Mouse (Mus musculus): ENCODE measurements around the gene Agap1. TPM values are rescaled to one million over a fixed set of nuclear protein-coding genes. Genes with fewer than 3 reads are reported as not detected.

Agap1 gene
- polyA plus RNA-seq, 1 experiment from 2014 or later, result 7.2 TPM

DNA sequence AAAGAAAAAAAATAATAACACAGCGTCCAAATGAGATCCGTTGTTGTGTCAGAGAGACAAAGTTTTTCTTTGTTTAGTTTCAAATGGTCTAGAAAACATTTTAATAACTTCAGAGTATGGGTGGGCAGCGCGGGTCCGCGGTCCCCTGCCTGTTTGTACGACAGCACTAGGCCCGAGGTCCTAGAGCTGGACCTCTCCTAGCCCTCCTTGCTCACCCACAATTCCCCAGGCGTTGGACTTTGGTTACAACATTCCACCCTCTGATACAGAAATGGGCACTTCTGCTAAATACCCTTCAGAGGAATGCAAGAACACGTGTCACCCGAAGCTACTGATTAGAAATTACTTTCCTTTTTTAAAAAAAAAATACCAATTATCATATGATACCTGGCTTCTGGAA is 296.7 kb downstream of the Agap1 start:
- Histone ChIP-seq H3K9ac (no peak overlapping the region), H3K4me3 (no peak overlapping the region)
- no peak for ATAC-seq (replicated peaks; ENCODE audit: insufficient number of reproducible peaks, insufficient read depth, low FRiP score, low read depth)

DNA sequence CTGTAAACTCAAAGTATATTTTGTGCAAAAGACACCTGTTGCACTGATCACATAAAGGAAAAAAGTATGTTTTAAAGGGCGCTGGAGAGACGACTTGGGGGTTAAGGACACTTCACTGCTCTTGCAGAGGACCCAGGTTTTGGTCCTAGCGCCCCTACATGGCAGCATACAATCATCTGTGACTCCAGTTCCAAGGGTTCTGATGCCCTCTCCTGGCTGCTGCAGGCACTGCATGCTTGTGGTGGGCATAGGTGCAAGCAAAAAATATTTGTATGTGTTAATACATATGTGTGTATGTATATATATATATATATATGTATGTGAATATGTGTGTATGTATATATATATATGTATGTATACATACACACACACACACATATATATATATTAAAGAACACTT is 298.1 kb downstream of the Agap1 start:
- no peak overlapping the region for H3K4me2 ChIP-seq
- no peak overlapping the region for H3K27ac ChIP-seq
- H3K9ac ChIP-seq, result no peak overlapping the region
- WGBS, result 93% methylated on average over 3 of the region's 3 CpGs
- ATAC-seq (replicated peaks; ENCODE audit: insufficient number of reproducible peaks, insufficient read depth, low FRiP score, low read depth), result no peak
- H3K4me3 ChIP-seq, result no peak overlapping the region
- peaks cover 10% of the 10 kb centered on the region for H3K4me1 ChIP-seq (replicated peaks)
- no peaks in the 10 kb centered on the region for H3K27me3 ChIP-seq
- no peaks in the 10 kb centered on the region for H3K9me3 ChIP-seq (replicated peaks)
- no peaks in the 10 kb centered on the region for H3K36me3 ChIP-seq

More for the DNA sequence above, 296.7 kb downstream of the Agap1 start:
- Histone ChIP-seq H3K4me2 (peak overlapping the region; percentile 58), H3K27ac (no peak overlapping the region), H3K9me3 (replicated peaks) (no peaks in the 10 kb centered on the region), H3K27me3 (no peaks in the 10 kb centered on the region), H3K36me3 (no peaks in the 10 kb centered on the region), H3K4me1 (replicated peaks) (peaks cover 10% of the 10 kb centered on the region)
- WGBS, result 66% methylated on average over 11 of the region's 11 CpGs

DNA sequence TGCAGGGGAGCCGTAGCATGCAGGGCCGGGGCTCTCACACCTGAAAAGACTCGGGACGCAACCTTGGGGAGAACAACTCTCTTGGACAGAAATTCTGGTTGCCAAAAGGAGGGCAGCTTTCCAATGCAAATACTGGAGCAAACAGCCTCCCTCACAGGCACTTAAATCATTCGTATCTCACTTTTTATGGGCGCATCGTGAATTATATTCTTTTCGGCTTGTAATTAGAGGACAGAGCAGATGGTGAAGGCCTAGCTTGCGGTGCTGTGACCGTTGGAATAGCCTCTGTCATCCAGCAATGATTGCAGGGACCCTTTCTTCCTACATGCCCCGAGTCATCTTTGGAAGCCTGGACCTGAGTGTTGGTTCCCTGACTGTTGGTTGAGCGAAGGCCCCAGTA is 300.8 kb downstream of the Agap1 start:
- H3K9me3 ChIP-seq (replicated peaks), result no peaks in the 10 kb centered on the region
- H3K4me1 ChIP-seq (replicated peaks), result peaks cover 6% of the 10 kb centered on the region
- H3K36me3 ChIP-seq, result no peaks in the 10 kb centered on the region
- H3K4me3 ChIP-seq, result no peak overlapping the region
- WGBS, result 67% methylated on average over 12 of the region's 12 CpGs
- no peak overlapping the region for H3K4me2 ChIP-seq
- no peak overlapping the region for H3K9ac ChIP-seq
- H3K27me3 ChIP-seq, result no peaks in the 10 kb centered on the region
- ATAC-seq (replicated peaks; ENCODE audit: insufficient number of reproducible peaks, insufficient read depth, low FRiP score, low read depth), result no peak
- H3K27ac ChIP-seq, result no peak overlapping the region

DNA sequence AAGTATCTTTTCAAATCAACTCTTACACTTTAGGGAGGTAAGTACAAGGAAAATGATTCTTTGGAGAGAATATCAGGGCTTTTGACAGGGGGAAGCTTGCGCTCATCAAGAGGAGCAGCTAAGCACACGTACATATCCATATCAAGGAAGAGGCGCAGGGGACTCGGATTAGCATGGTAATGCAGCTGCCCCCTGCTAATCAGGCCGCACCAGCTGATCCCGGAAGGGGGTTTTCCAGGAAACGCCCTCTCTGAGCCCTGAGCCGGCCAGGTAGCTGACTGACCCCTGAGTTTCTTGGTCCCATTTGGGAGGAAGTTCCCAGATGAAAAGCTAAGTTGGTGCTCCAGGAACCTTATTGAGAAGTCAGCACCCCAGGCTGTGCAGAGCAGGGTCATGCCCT is 301.8 kb downstream of the Agap1 start:
- Histone ChIP-seq H3K27ac (no peak overlapping the region), H3K27me3 (no peaks in the 10 kb centered on the region), H3K9ac (no peak overlapping the region), H3K36me3 (no peaks in the 10 kb centered on the region), H3K4me3 (no peak overlapping the region), H3K9me3 (replicated peaks) (no peaks in the 10 kb centered on the region), H3K4me2 (no peak overlapping the region), H3K4me1 (replicated peaks) (no peaks in the 10 kb centered on the region; the same call in 1 of the 2 replicates)
- no peak for ATAC-seq (replicated peaks; ENCODE audit: insufficient number of reproducible peaks, insufficient read depth, low FRiP score, low read depth)
- WGBS, result 64% methylated on average over 8 of the region's 8 CpGs

DNA sequence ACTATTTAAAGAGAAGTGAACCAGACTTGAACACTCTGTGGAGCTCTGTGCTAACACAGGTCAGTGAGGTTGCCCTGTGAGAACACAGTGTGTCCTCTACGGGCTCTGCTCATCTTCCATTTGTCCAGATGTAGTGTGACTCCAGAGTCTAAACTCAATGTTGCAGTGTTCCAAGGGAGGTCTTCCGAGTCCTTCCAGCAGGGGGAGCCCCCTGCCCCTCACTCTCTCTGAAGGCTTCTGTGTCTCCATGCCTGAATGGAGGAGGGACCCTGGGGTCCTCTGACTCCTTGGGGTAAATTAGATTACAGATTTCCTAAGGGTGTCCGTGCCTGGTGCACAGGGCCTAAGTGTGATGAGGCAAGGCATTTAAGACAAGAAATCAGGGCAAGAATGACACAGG is 302.9 kb downstream of the Agap1 start:
- Histone ChIP-seq H3K4me2 (no peak overlapping the region), H3K9me3 (replicated peaks) (no peaks in the 10 kb centered on the region), H3K4me3 (no peak overlapping the region), H3K4me1 (replicated peaks) (no peaks in the 10 kb centered on the region), H3K9ac (no peak overlapping the region), H3K27ac (no peak overlapping the region), H3K36me3 (no peaks in the 10 kb centered on the region), H3K27me3 (no peaks in the 10 kb centered on the region)
- WGBS, result 56% methylated on average over 3 of the region's 3 CpGs
- no peak for ATAC-seq (replicated peaks; ENCODE audit: insufficient number of reproducible peaks, insufficient read depth, low FRiP score, low read depth)

DNA sequence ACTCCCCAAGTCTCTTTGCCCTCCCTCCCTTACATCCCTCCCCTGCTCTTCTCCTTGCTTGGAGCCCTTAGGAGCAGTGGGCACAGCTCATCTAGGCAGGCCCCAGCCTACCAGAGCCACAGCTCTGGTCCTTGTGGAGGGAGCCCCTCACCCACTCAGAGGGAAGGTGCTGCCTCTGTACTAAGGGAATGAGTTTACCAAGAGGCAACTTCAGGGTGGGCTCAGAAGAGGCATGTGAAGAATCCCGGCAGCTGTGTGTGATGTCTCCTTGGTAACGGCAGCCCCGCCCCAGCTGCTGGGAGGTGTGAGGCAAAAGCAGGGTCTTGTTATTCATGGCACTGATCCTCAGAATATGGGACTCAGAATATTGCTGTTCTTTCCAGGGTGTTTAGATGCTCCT is 309.3 kb downstream of the Agap1 start:
- no peaks in the 10 kb centered on the region for H3K9me3 ChIP-seq (replicated peaks)
- 22% methylated on average over 3 of the region's 3 CpGs for WGBS
- no peak overlapping the region for H3K4me3 ChIP-seq
- no peaks in the 10 kb centered on the region for H3K36me3 ChIP-seq
- no peak overlapping the region for H3K27ac ChIP-seq
- no peaks in the 10 kb centered on the region for H3K27me3 ChIP-seq
- no peak for ATAC-seq (replicated peaks; ENCODE audit: insufficient number of reproducible peaks, insufficient read depth, low FRiP score, low read depth)
- no peak overlapping the region for H3K4me2 ChIP-seq
- H3K4me1 ChIP-seq (replicated peaks), result peaks cover 8% of the 10 kb centered on the region
- H3K9ac ChIP-seq, result no peak overlapping the region

DNA sequence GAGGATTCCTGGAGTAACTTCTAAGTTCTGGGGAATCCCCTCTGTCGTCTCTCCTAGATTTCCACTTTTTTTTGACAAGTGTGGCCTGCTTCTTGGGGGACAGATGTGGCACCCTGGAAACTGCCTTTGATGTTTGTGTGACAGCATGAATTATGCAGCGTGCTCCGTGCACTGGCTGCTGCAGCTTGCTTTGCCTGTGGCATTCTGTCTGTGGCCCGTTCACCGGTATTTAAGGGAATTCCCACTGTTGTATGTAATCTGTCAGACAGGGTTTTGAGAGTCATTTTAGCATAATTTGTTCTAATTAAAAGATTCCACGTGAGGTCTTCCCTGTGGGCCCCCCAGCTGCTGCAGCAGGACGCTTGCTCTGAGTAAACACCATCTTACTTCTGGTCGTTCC is 312.3 kb downstream of the Agap1 start:
- no peak overlapping the region for H3K9ac ChIP-seq
- H3K4me3 ChIP-seq, result no peak overlapping the region
- H3K4me2 ChIP-seq, result no peak overlapping the region
- H3K27me3 ChIP-seq, result no peaks in the 10 kb centered on the region
- H3K4me1 ChIP-seq (replicated peaks), result peaks cover 8% of the 10 kb centered on the region
- no peak for ATAC-seq (replicated peaks; ENCODE audit: insufficient number of reproducible peaks, insufficient read depth, low FRiP score, low read depth)
- no peaks in the 10 kb centered on the region for H3K36me3 ChIP-seq
- WGBS, result 70% methylated on average over 8 of the region's 8 CpGs
- H3K27ac ChIP-seq, result no peak overlapping the region
- no peaks in the 10 kb centered on the region for H3K9me3 ChIP-seq (replicated peaks)

DNA sequence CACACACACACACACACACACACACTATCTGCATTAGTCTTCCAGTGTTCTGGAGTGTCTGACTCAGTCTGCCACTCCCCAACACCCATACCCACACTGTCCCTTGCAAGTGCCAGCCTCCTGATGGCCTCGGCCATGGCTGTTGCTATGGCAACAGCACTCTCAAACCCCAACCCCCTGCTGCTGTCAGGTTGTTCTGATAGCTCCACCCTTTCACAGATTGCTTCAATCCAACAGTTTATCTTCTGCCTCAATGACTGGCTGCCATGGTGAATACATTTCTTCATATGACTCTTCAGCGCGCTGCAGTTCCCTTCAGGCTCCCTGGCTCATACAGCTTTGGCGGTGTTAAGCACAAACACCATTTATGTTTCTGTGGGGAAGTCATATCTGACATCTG is 315.0 kb downstream of the Agap1 start:
- H3K9ac ChIP-seq, result no peak overlapping the region
- H3K9me3 ChIP-seq (replicated peaks), result no peaks in the 10 kb centered on the region
- H3K36me3 ChIP-seq, result no peaks in the 10 kb centered on the region
- no peak overlapping the region for H3K4me2 ChIP-seq
- no peak for ATAC-seq (replicated peaks; ENCODE audit: insufficient number of reproducible peaks, insufficient read depth, low FRiP score, low read depth)
- no peak overlapping the region for H3K4me3 ChIP-seq
- WGBS, result 75% methylated on average over 4 of the region's 4 CpGs
- no peaks in the 10 kb centered on the region for H3K27me3 ChIP-seq
- no peak overlapping the region for H3K27ac ChIP-seq
- H3K4me1 ChIP-seq (replicated peaks), result no peaks in the 10 kb centered on the region

DNA sequence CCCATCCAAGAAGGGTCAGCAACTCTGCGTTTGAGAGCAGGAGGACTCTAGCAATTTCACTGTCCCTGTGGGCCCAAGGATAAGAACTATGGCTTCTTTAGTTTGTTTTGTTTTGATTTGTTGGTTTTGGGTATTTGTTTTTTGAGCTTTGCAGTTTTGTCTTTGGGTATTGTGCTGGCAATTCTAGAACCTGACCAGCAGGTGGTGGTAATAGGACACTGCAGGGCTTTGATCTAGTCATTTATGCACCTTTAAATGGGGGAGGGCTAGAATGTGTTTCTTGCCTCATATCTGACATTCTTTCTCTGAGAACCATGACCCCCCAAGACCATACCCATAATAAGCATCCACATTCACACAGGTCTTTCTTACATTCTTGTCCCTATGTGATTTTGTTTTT is 315.7 kb downstream of the Agap1 start:
- H3K4me3 ChIP-seq, result no peak overlapping the region
- no peak overlapping the region for H3K9ac ChIP-seq
- no peak for ATAC-seq (replicated peaks; ENCODE audit: insufficient number of reproducible peaks, insufficient read depth, low FRiP score, low read depth)
- no peaks in the 10 kb centered on the region for H3K4me1 ChIP-seq (replicated peaks)
- H3K27me3 ChIP-seq, result no peaks in the 10 kb centered on the region
- H3K4me2 ChIP-seq, result no peak overlapping the region
- no peaks in the 10 kb centered on the region for H3K9me3 ChIP-seq (replicated peaks)
- 57% methylated on average over 1 of the region's 1 CpGs for WGBS
- no peaks in the 10 kb centered on the region for H3K36me3 ChIP-seq
- H3K27ac ChIP-seq, result no peak overlapping the region

DNA sequence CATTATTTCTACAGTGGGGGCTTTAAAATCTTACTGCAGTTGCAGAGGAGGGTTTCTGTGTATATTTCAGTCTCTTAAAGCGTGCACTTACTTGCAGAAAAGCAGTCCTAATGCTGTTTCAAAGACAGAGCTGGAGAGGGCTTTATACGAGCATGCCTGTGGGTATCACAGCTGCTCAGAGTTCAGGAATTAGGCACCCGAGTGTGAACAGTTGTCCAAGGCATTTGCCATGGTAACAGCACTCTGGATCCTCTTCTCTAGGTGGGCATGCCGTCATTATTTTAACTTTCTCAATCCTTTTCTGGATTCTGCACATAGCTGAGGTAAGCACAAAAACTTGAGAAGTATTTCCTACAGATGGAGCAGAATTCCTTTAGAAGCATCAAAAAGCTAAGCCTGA is 321.1 kb downstream of the Agap1 start:
- no peaks in the 10 kb centered on the region for H3K27me3 ChIP-seq
- no peak overlapping the region for H3K27ac ChIP-seq
- no peak overlapping the region for H3K4me2 ChIP-seq
- H3K36me3 ChIP-seq, result no peaks in the 10 kb centered on the region
- 65% methylated on average over 4 of the region's 4 CpGs for WGBS
- H3K4me1 ChIP-seq (replicated peaks), result no peaks in the 10 kb centered on the region
- no peak for ATAC-seq (replicated peaks; ENCODE audit: insufficient number of reproducible peaks, insufficient read depth, low FRiP score, low read depth)
- H3K9me3 ChIP-seq (replicated peaks), result no peaks in the 10 kb centered on the region
- no peak overlapping the region for H3K9ac ChIP-seq
- H3K4me3 ChIP-seq, result no peak overlapping the region

DNA sequence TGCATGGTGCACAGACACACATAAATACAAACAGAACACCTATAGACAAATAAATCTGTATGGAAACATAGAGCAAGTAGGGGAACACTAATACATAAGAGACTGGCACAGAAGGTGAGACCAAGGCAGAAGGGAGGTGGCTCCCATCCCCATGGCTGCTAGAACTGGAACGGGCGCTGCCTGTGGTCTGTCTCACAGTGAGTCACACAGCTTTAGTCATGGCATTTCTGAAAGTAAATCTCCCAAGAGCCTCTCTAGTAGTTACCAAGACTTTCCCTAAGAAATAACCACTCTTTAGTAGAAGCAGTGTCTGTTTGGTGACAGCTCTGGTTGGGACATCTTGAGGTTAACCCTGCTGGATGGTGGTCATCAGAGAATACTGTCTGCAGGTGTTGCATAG is 326.1 kb downstream of the Agap1 start:
- Histone ChIP-seq H3K4me3 (no peak overlapping the region), H3K9ac (no peak overlapping the region), H3K36me3 (no peaks in the 10 kb centered on the region), H3K4me1 (replicated peaks) (no peaks in the 10 kb centered on the region; the same call in 1 of the 2 replicates), H3K27ac (no peak overlapping the region), H3K27me3 (no peaks in the 10 kb centered on the region), H3K9me3 (replicated peaks) (no peaks in the 10 kb centered on the region), H3K4me2 (no peak overlapping the region)
- 84% methylated on average over 2 of the region's 2 CpGs for WGBS
- ATAC-seq (replicated peaks; ENCODE audit: insufficient number of reproducible peaks, insufficient read depth, low FRiP score, low read depth), result no peak

DNA sequence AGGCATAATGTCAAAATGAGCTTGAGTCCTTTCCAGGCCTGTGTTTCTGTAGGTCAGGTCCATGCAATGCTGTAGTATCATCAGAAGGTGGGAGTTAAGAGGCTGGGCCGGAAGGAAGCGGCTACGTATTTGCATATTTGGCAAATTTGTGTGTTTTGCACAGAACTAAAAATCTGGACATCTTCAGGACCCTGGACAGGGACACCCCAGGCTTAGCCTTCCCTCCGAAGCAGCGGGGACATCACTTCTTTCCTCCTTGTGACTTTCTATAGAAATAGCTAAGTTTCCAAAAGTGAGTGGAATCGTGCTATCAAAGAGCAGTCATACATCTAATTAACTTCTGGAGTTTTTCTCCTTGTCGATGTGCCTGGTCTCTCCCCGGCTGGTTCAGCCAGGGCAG is 327.3 kb downstream of the Agap1 start:
- no peak for ATAC-seq (replicated peaks; ENCODE audit: insufficient number of reproducible peaks, insufficient read depth, low FRiP score, low read depth)
- 59% methylated on average over 8 of the region's 8 CpGs for WGBS
- no peak overlapping the region for H3K4me3 ChIP-seq
- H3K36me3 ChIP-seq, result no peaks in the 10 kb centered on the region
- no peak overlapping the region for H3K9ac ChIP-seq
- no peak overlapping the region for H3K4me2 ChIP-seq
- no peaks in the 10 kb centered on the region; the same call in 1 of the 2 replicates for H3K4me1 ChIP-seq (replicated peaks)
- H3K27me3 ChIP-seq, result no peaks in the 10 kb centered on the region
- H3K9me3 ChIP-seq (replicated peaks), result no peaks in the 10 kb centered on the region
- H3K27ac ChIP-seq, result no peak overlapping the region

Measured in heart, embryonic 15.5 days (tissue).